Mouse (Mus musculus) R1 (cell line): ENCODE measurements around the gene Pygo2.

Experiments
- DNase-seq: peaks from one replicate; pipeline ENCODE4 v3.0.0-alpha.2; 2018; ENCODE audit warnings: low read depth, low spot score

Gene Pygo2

GRCm38 (mm10) chr3:89456726-89457665 lies 27.0 kb downstream of the Pygo2 start:
- peak; percentile 93 for DNase-seq

- DNase-seq: no peak
Observed at GRCm38 (mm10) chr3:89458372-89458964, 28.5 kb downstream of the Pygo2 start.

- peak; percentile 96 for DNase-seq
Observed at GRCm38 (mm10) chr3:89458965-89459807, 29.2 kb downstream of the Pygo2 start.

GRCm38 (mm10) chr3:89468268-89468667 lies 38.3 kb downstream of the Pygo2 start:
- DNase-seq: peak; percentile 54

- no peak for DNase-seq
Observed at GRCm38 (mm10) chr3:89472280-89472679, 42.3 kb downstream of the Pygo2 start.

GRCm38 (mm10) chr3:89473838-89474237 lies 43.8 kb downstream of the Pygo2 start:
- no peak for DNase-seq

GRCm38 (mm10) chr3:89479055-89479454 lies 49.0 kb downstream of the Pygo2 start:
- no peak for DNase-seq

- DNase-seq: peak; percentile 92
Observed at GRCm38 (mm10) chr3:89481488-89481887, 51.5 kb downstream of the Pygo2 start.

GRCm38 (mm10) chr3:89482249-89482648 lies 52.2 kb downstream of the Pygo2 start:
- DNase-seq: no peak
